Mouse (Mus musculus): ENCODE data around the gene Fam83f. TPM values are rescaled to one million over a fixed set of nuclear protein-coding genes. Genes with fewer than 3 reads are reported as not detected.

Fam83f gene
- polyA plus RNA-seq, 1 experiment from 2014 or later, result 1.6 TPM

Small RNAs within 50 kb of the gene (microRNA-seq; reads per million reads assigned to microRNA genes)
- not detected for gene Mir6957

Other genes with a start within 250 kb of the Fam83f start
- not detected in 2 replicates for gene Enthd1, start 106.7 kb upstream of the Fam83f start, polyA plus RNA-seq (2015; fragmentation: Nextera tagmentation; extraction: Ambion mirVana)
- 0.93 and 1.2 TPM in 2 replicates for gene Grap2, start 99.3 kb upstream of the Fam83f start, polyA plus RNA-seq (2015; fragmentation: Nextera tagmentation; extraction: Ambion mirVana)
- 31.9 and 34.7 TPM in 2 replicates for gene Tnrc6b, start 39.5 kb downstream of the Fam83f start, polyA plus RNA-seq (2015; fragmentation: Nextera tagmentation; extraction: Ambion mirVana)